Mouse (Mus musculus): ENCODE measurements around the gene Kif6. TPM values are rescaled to one million over a fixed set of nuclear protein-coding genes. Genes with fewer than 3 reads are reported as not detected.

Gene Kif6
- 0.06 and 0.09 TPM in 2 replicates for polyA plus RNA-seq (2012; rRNA removed; ENCODE audit: low replicate concordance)

DNA sequence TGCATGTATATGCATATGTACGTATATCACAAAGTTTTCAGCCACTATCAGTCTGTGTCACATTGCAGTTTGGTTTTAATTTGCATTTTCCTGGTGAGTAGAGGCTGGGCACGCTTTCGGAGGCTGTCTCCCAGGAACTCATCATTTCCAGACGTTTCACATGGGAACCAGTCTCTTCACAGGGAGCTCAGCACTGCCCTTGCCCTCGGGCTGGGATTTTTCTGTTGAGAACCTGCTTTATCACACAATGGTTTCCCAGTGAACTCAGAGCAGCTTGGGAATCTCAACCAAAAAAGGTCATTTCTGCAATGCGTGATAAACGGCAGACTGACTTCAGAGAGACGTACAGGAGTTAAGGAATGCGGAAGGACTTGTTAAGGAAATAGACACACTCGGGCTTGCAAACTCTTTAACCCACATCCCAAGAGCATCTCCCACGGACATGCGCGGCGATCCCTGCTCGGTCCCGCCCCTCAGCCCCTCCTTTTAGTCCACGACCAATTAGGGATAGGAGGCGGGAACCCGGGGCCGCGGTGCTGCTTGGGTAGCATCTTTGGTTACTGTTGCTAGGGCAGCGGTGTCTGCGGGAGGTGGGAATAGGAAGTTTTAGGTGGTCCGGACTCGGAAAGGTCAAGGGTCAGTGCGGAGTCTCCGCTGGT, at the start of gene Kif6:
TSS of gene Kif6 (plus strand) at position 560 of the 659 bp plus-strand sequence.

Other genes starting within 250 kb of the Kif6 start
- gene Mocs1, start 186.8 kb upstream of the Kif6 start, polyA plus RNA-seq (2012; rRNA removed; ENCODE audit: low replicate concordance): 74.5 and 74.6 TPM in 2 replicates
- gene Daam2, start 50.8 kb upstream of the Kif6 start, polyA plus RNA-seq (2012; rRNA removed; ENCODE audit: low replicate concordance): 1.8 and 2.3 TPM in 2 replicates